Mouse (Mus musculus): Measurements from ENCODE around the gene Olfr68. TPM values are rescaled to one million over a fixed set of nuclear protein-coding genes. Genes with fewer than 3 reads are reported as not detected.

Gene Olfr68
- not detected in 2 replicates for polyA plus RNA-seq (2012; rRNA removed)

GRCm38 (mm10) chr7:103779598-103779997 is at the start of gene Olfr68:
TSS of gene Olfr68 (minus strand) at chr7:103779698.

GRCm38 (mm10) chr7:103827808-103828207 is 48.3 kb upstream of the Olfr68 start, which contains the start of gene Hbb-bs:
TSS of gene Hbb-bs (minus strand) at chr7:103828096.

GRCm38 (mm10) chr7:103813766-103814165 is 34.3 kb upstream of the Olfr68 start, which contains the start of gene Hbb-bt:
TSS of gene Hbb-bt (minus strand) at chr7:103813996.

GRCm38 (mm10) chr7:103791721-103792120 is 12.2 kb upstream of the Olfr68 start, which contains the start of gene Olfr67:
TSS of gene Olfr67 (minus strand) at chr7:103791821.

GRCm38 (mm10) chr7:103771494-103771893 is 8.0 kb downstream of the Olfr68 start, which contains the start of gene Olfr69:
TSS of gene Olfr69 (minus strand) at chr7:103771594.

GRCm38 (mm10) chr7:103757233-103757632 is 22.3 kb downstream of the Olfr68 start, which contains the start of gene Olfr630:
TSS of gene Olfr630 (minus strand) at chr7:103757333.

GRCm38 (mm10) chr7:103744843-103745242 is 34.7 kb downstream of the Olfr68 start, which contains the start of gene Olfr629:
TSS of gene Olfr629 (minus strand) at chr7:103744943.

GRCm38 (mm10) chr7:103730074-103730473 is 49.4 kb downstream of the Olfr68 start, which contains the start of gene Olfr628:
TSS of gene Olfr628 (plus strand) at chr7:103730374.

Other genes with a start within 250 kb of the Olfr68 start
- not detected in 2 replicates for gene Olfr612, start 237.0 kb downstream of the Olfr68 start, polyA plus RNA-seq (2012; rRNA removed)
- gene Olfr613, start 231.6 kb downstream of the Olfr68 start, polyA plus RNA-seq (2012; rRNA removed): not detected in 2 replicates
- gene Olfr615, start 223.6 kb downstream of the Olfr68 start, polyA plus RNA-seq (2012; rRNA removed): not detected in 2 replicates
- gene Olfr616, start 210.6 kb downstream of the Olfr68 start, polyA plus RNA-seq (2012; rRNA removed): not detected in 2 replicates
- not detected in 2 replicates for gene Olfr617, start 206.6 kb downstream of the Olfr68 start, polyA plus RNA-seq (2012; rRNA removed)
- 0.02 TPM in 2 replicates for gene Olfr618, start 189.6 kb downstream of the Olfr68 start, polyA plus RNA-seq (2012; rRNA removed)
- gene Olfr619, start 179.1 kb downstream of the Olfr68 start, polyA plus RNA-seq (2012; rRNA removed): not detected in 2 replicates
- gene Olfr620, start 167.2 kb downstream of the Olfr68 start, polyA plus RNA-seq (2012; rRNA removed): not detected in 2 replicates
- not detected in 2 replicates for gene Olfr622, start 137.0 kb downstream of the Olfr68 start, polyA plus RNA-seq (2012; rRNA removed)
- not detected in 2 replicates for gene Olfr623, start 116.0 kb downstream of the Olfr68 start, polyA plus RNA-seq (2012; rRNA removed)
- gene Olfr624, start 108.5 kb downstream of the Olfr68 start, polyA plus RNA-seq (2012; rRNA removed): 0.04 TPM in 2 replicates
- not detected in 2 replicates for gene Olfr625-ps1, start 97.0 kb downstream of the Olfr68 start, polyA plus RNA-seq (2012; rRNA removed)
- gene Olfr243, start 65.0 kb downstream of the Olfr68 start, polyA plus RNA-seq (2012; rRNA removed): not detected in 2 replicates
- gene Olfr628, start 49.3 kb downstream of the Olfr68 start, polyA plus RNA-seq (2012; rRNA removed): not detected in 2 replicates
- not detected in 2 replicates for gene Olfr629, start 34.8 kb downstream of the Olfr68 start, polyA plus RNA-seq (2012; rRNA removed)
- gene Olfr630, start 22.4 kb downstream of the Olfr68 start, polyA plus RNA-seq (2012; rRNA removed): not detected in 2 replicates
- not detected in 2 replicates for gene Olfr69, start 8.1 kb downstream of the Olfr68 start, polyA plus RNA-seq (2012; rRNA removed)
- not detected in 2 replicates for gene Olfr67, start 12.1 kb upstream of the Olfr68 start, polyA plus RNA-seq (2012; rRNA removed)
- 1,727 and 2,114 TPM in 2 replicates for gene Hbb-bt, start 34.3 kb upstream of the Olfr68 start, polyA plus RNA-seq (2012; rRNA removed)
- 1,278 and 2,335 TPM in 2 replicates for gene Hbb-bs, start 48.4 kb upstream of the Olfr68 start, polyA plus RNA-seq (2012; rRNA removed)
- 0.40 TPM in 1 of 2 replicates, not detected in the other for gene Hbb-bh2, start 60.8 kb upstream of the Olfr68 start, polyA plus RNA-seq (2012; rRNA removed)
- 1,953 and 3,124 TPM in 2 replicates for gene Hbb-bh1, start 63.5 kb upstream of the Olfr68 start, polyA plus RNA-seq (2012; rRNA removed)
- gene Hbb-y, start 73.5 kb upstream of the Olfr68 start, polyA plus RNA-seq (2012; rRNA removed): 10,518 and 17,284 TPM in 2 replicates
- gene Olfr66, start 106.6 kb upstream of the Olfr68 start, polyA plus RNA-seq (2012; rRNA removed): not detected in 2 replicates
- not detected in 2 replicates for gene Olfr64, start 114.8 kb upstream of the Olfr68 start, polyA plus RNA-seq (2012; rRNA removed)
- gene Olfr65, start 123.8 kb upstream of the Olfr68 start, polyA plus RNA-seq (2012; rRNA removed): not detected in 2 replicates
- gene Olfr631, start 149.1 kb upstream of the Olfr68 start, polyA plus RNA-seq (2012; rRNA removed): not detected in 2 replicates
- 0.11 and 0.36 TPM in 2 replicates for gene Olfr632, start 154.6 kb upstream of the Olfr68 start, polyA plus RNA-seq (2012; rRNA removed)
- gene Olfr633, start 164.7 kb upstream of the Olfr68 start, polyA plus RNA-seq (2012; rRNA removed): not detected in 2 replicates
- not detected in 2 replicates for gene Olfr635, start 191.5 kb upstream of the Olfr68 start, polyA plus RNA-seq (2012; rRNA removed)
- not detected in 2 replicates for gene Olfr638, start 219.0 kb upstream of the Olfr68 start, polyA plus RNA-seq (2012; rRNA removed)
- gene Olfr639, start 237.6 kb upstream of the Olfr68 start, polyA plus RNA-seq (2012; rRNA removed): not detected in 2 replicates
- gene Olfr640, start 245.9 kb upstream of the Olfr68 start, polyA plus RNA-seq (2012; rRNA removed): not detected in 2 replicates